Mouse (Mus musculus) hindbrain, embryonic 15.5 days (tissue): Measurements from ENCODE around the gene Jsrp1. TPM values are rescaled to one million over a fixed set of nuclear protein-coding genes. Genes with fewer than 3 reads are reported as not detected.

ENCODE experiments used
- ATAC-seq: fragments of 200-750 bp; cut with Nextera tagmentation; 2 replicates; pipeline ENCODE4 v1.8.0; 2017; ENCODE audit warnings: low read depth, moderate number of reproducible peaks, moderate TSS enrichment; ENCODE audit not compliant: low FRiP score
- H3K27ac ChIP-seq: fragments of 300-500 bp; sonication (generic); replicated peaks from 2 replicates; pipeline ENCODE4 v1.5.1; 2015; ENCODE audit warnings: mild to moderate bottlenecking, inconsistent platforms
- H3K27me3 ChIP-seq: fragments of 300-500 bp; sonication (generic); 2 replicates; pipeline ENCODE4 v1.6.1; 2015; ENCODE audit warnings: control low read depth, inconsistent platforms
- H3K36me3 ChIP-seq: fragments of 300-500 bp; sonication (generic); 2 replicates; pipeline ENCODE4 v1.6.1; 2015; ENCODE audit warnings: control low read depth, inconsistent platforms
- H3K4me1 ChIP-seq: fragments of 300-500 bp; sonication (generic); replicated peaks from 2 replicates; pipeline ENCODE4 v1.6.1; 2015; ENCODE audit warnings: control low read depth, inconsistent platforms
- H3K4me2 ChIP-seq: fragments of 300-500 bp; sonication (generic); 2 replicates; pipeline ENCODE4 v1.6.1; 2015; ENCODE audit warnings: moderate library complexity, mild to moderate bottlenecking, inconsistent platforms
- H3K4me3 ChIP-seq: fragments of 300-500 bp; sonication (generic); 2 replicates; pipeline ENCODE4 v1.5.1; 2015; ENCODE audit warnings: mild to moderate bottlenecking, inconsistent platforms
- H3K9ac ChIP-seq: fragments of 300-500 bp; sonication (generic); 2 replicates; pipeline ENCODE4 v1.6.1; 2015; ENCODE audit warnings: inconsistent platforms
- H3K9me3 ChIP-seq: fragments of 300-500 bp; sonication (generic); 2 replicates; pipeline ENCODE4 v1.6.1; 2016; ENCODE audit warnings: control low read depth, inconsistent platforms
- WGBS: fragments of 180-500 bp; shearing (Covaris S2); methylation state at CpG from one replicate; pipeline ENCODE4 v1.1.7; 2015; 5-methylcytosine and 5-hydroxymethylcytosine counted together
- polyA plus RNA-seq: library from polyadenylated mRNA; unstranded; fragments of >200 nt; fragmentation: Nextera tagmentation; extraction: Ambion mirVana; gene quantifications from 2 replicates; pipeline ENCODE4 v1.2.1, GENCODE M21; 2015

Gene Jsrp1
- 0.62 and 0.95 TPM in 2 replicates for polyA plus RNA-seq

GRCm38 (mm10) chr10:80813366-80813765, at the start of gene Jsrp1:
TSS of gene Jsrp1 (minus strand) at chr10:80813498.
- H3K27me3 ChIP-seq, result peaks cover 24% of the 10 kb centered on the region
- no peak within 1 kb of the TSS for H3K4me3 ChIP-seq
- no peaks in the 10 kb centered on the region for H3K9me3 ChIP-seq
- peaks cover 14% of the 10 kb centered on the region for H3K4me1 ChIP-seq
- H3K36me3 ChIP-seq, result no peaks in the 10 kb centered on the region
- H3K27ac ChIP-seq, result no peak within 1 kb of the TSS
- H3K9ac ChIP-seq, result no peak within 1 kb of the TSS
- no peak within 1 kb of the TSS for H3K4me2 ChIP-seq
- 73% methylated on average over 4 of the region's 4 CpGs for WGBS
- no peak for ATAC-seq

- Histone ChIP-seq H3K4me3 (no peak overlapping the region), H3K4me1 (peaks cover 20% of the 10 kb centered on the region), H3K4me2 (no peak overlapping the region), H3K27me3 (no peaks in the 10 kb centered on the region), H3K27ac (no peak overlapping the region), H3K9me3 (no peaks in the 10 kb centered on the region), H3K9ac (no peak overlapping the region), H3K36me3 (peaks cover 42% of the 10 kb centered on the region)
- 94% methylated on average over 5 of the region's 5 CpGs for WGBS
- ATAC-seq, result no peak
Measured at GRCm38 (mm10) chr10:80862305-80862704, 49.0 kb upstream of the Jsrp1 start.

- H3K4me1 ChIP-seq, result peaks cover 45% of the 10 kb centered on the region
- 0 out of 2 replicates have a peak overlapping the region, but pooled peaks have one; percentile 62 for H3K27ac ChIP-seq
- 82% methylated on average over 7 of the region's 7 CpGs for WGBS
- no peak for ATAC-seq
- H3K9ac ChIP-seq, result no peak overlapping the region
- H3K4me3 ChIP-seq, result no peak overlapping the region
- H3K4me2 ChIP-seq, result no peak overlapping the region
- H3K9me3 ChIP-seq, result no peaks in the 10 kb centered on the region
- no peaks in the 10 kb centered on the region for H3K27me3 ChIP-seq
- H3K36me3 ChIP-seq, result peaks cover 20% of the 10 kb centered on the region
Measured at GRCm38 (mm10) chr10:80858350-80858935, 45.1 kb upstream of the Jsrp1 start.

- peaks cover 18% of the 10 kb centered on the region for H3K36me3 ChIP-seq
- H3K4me1 ChIP-seq, result peaks cover 45% of the 10 kb centered on the region
- ATAC-seq, result no peak
- H3K27me3 ChIP-seq, result no peaks in the 10 kb centered on the region
- no peak overlapping the region for H3K4me3 ChIP-seq
- 0 out of 2 replicates have a peak overlapping the region, but pooled peaks have one; percentile 31 for H3K9ac ChIP-seq
- peak overlapping the region; percentile 21; the same call in 1 of the 2 replicates for H3K4me2 ChIP-seq
- peak overlapping the region; percentile 62; the same call in 1 of the 2 replicates for H3K27ac ChIP-seq
- H3K9me3 ChIP-seq, result no peaks in the 10 kb centered on the region
- WGBS, result 59% methylated on average over 3 of the region's 3 CpGs
Measured at GRCm38 (mm10) chr10:80857848-80858247, 44.5 kb upstream of the Jsrp1 start.

GRCm38 (mm10) chr10:80857386-80857785, 44.1 kb upstream of the Jsrp1 start:
- peaks cover 16% of the 10 kb centered on the region; the same call in 1 of the 2 replicates for H3K36me3 ChIP-seq
- 27% methylated on average over 8 of the region's 8 CpGs for WGBS
- no peak overlapping the region for H3K9ac ChIP-seq
- peak overlapping the region; percentile 21; the same call in 1 of the 2 replicates for H3K4me2 ChIP-seq
- no peaks in the 10 kb centered on the region for H3K9me3 ChIP-seq
- 0 out of 2 replicates have a peak overlapping the region, but pooled peaks have one; percentile 6 for H3K4me3 ChIP-seq
- no peak for ATAC-seq
- H3K27me3 ChIP-seq, result no peaks in the 10 kb centered on the region
- H3K27ac ChIP-seq, result peak overlapping the region; percentile 62
- H3K4me1 ChIP-seq, result peaks cover 45% of the 10 kb centered on the region

- Histone ChIP-seq H3K4me2 (peak overlapping the region; percentile 21; the same call in 1 of the 2 replicates), H3K27ac (peak overlapping the region; percentile 50), H3K27me3 (no peaks in the 10 kb centered on the region), H3K4me1 (peaks cover 45% of the 10 kb centered on the region), H3K36me3 (peaks cover 16% of the 10 kb centered on the region; the same call in 1 of the 2 replicates), H3K9me3 (no peaks in the 10 kb centered on the region), H3K9ac (0 out of 2 replicates have a peak overlapping the region, but pooled peaks have one; percentile 95), H3K4me3 (no peak overlapping the region)
- ATAC-seq, result no peak
- WGBS, result 84% methylated on average over 5 of the region's 5 CpGs
Measured at GRCm38 (mm10) chr10:80856908-80857307, 43.6 kb upstream of the Jsrp1 start.

GRCm38 (mm10) chr10:80856267-80856666, 43.0 kb upstream of the Jsrp1 start:
- peak overlapping the region; percentile 95; the same call in 1 of the 2 replicates for H3K9ac ChIP-seq
- no peak for ATAC-seq

GRCm38 (mm10) chr10:80855749-80856073, 42.4 kb upstream of the Jsrp1 start:
- WGBS, result 23% methylated on average over 11 of the region's 11 CpGs
- Histone ChIP-seq H3K27me3 (no peaks in the 10 kb centered on the region), H3K9ac (peak overlapping the region; percentile 95), H3K36me3 (peaks cover 20% of the 10 kb centered on the region; the same call in 1 of the 2 replicates), H3K4me3 (peak overlapping the region; percentile 99), H3K9me3 (no peaks in the 10 kb centered on the region), H3K4me1 (peaks cover 45% of the 10 kb centered on the region), H3K27ac (peak overlapping the region; percentile 62), H3K4me2 (peak overlapping the region; percentile 99)
- no peak for ATAC-seq

More at GRCm38 (mm10) chr10:80856267-80856666, 43.0 kb upstream of the Jsrp1 start:
- no peaks in the 10 kb centered on the region for H3K27me3 ChIP-seq
- H3K27ac ChIP-seq, result no peak overlapping the region
- 69% methylated on average over 3 of the region's 3 CpGs for WGBS
- H3K4me1 ChIP-seq, result peaks cover 45% of the 10 kb centered on the region
- peak overlapping the region; percentile 99 for H3K4me2 ChIP-seq
- H3K4me3 ChIP-seq, result peak overlapping the region; percentile 99; the same call in 1 of the 2 replicates
- H3K36me3 ChIP-seq, result peaks cover 16% of the 10 kb centered on the region; the same call in 1 of the 2 replicates
- no peaks in the 10 kb centered on the region for H3K9me3 ChIP-seq

GRCm38 (mm10) chr10:80854913-80855748, 41.8 kb upstream of the Jsrp1 start, which contains the start of the genes Lsm7 and Sppl2b:
TSS of gene Lsm7 (minus strand) at chr10:80855209.
TSS of gene Sppl2b (plus strand) at chr10:80855275.
- Histone ChIP-seq H3K27ac (peak within 1 kb of the TSS; percentile 84), H3K4me3 (peak within 1 kb of the TSS; percentile 99), H3K4me1 (peaks cover 45% of the 10 kb centered on the region), H3K36me3 (peaks cover 20% of the 10 kb centered on the region; the same call in 1 of the 2 replicates), H3K4me2 (peak within 1 kb of the TSS; percentile 99), H3K27me3 (no peaks in the 10 kb centered on the region), H3K9ac (peak within 1 kb of the TSS; percentile 95), H3K9me3 (no peaks in the 10 kb centered on the region)
- WGBS, result under 1% methylated on average over 81 of the region's 81 CpGs
- ATAC-seq, result peak; percentile 88

- Histone ChIP-seq H3K9me3 (no peaks in the 10 kb centered on the region), H3K4me2 (no peak overlapping the region), H3K27me3 (peaks cover 15% of the 10 kb centered on the region), H3K36me3 (peaks cover 20% of the 10 kb centered on the region; the same call in 1 of the 2 replicates), H3K9ac (no peak overlapping the region), H3K27ac (no peak overlapping the region), H3K4me3 (no peak overlapping the region), H3K4me1 (peaks cover 11% of the 10 kb centered on the region)
- 14% methylated on average over 10 of the region's 10 CpGs for WGBS
- ATAC-seq, result no peak
Measured at GRCm38 (mm10) chr10:80848571-80848970, 35.3 kb upstream of the Jsrp1 start.

- no peak overlapping the region for H3K4me3 ChIP-seq
- H3K9me3 ChIP-seq, result no peaks in the 10 kb centered on the region
- no peak overlapping the region for H3K9ac ChIP-seq
- 74% methylated on average over 12 of the region's 12 CpGs for WGBS
- peaks cover 16% of the 10 kb centered on the region for H3K4me1 ChIP-seq
- no peak overlapping the region for H3K27ac ChIP-seq
- no peak overlapping the region for H3K4me2 ChIP-seq
- H3K36me3 ChIP-seq, result no peaks in the 10 kb centered on the region
- peaks cover 22% of the 10 kb centered on the region for H3K27me3 ChIP-seq
- no peak for ATAC-seq
Measured at GRCm38 (mm10) chr10:80845732-80846131, 32.4 kb upstream of the Jsrp1 start.
